Mouse (Mus musculus) midbrain, embryonic 10.5 days (tissue): ENCODE measurements around the gene AU040320. TPM values are rescaled to one million over a fixed set of nuclear protein-coding genes. Genes with fewer than 3 reads are reported as not detected.

ENCODE experiments used
- DNase-seq: peaks from one replicate; pipeline ENCODE4 v3.0.0-alpha.2; 2017; ENCODE audit warnings: low spot score
- H3K27ac ChIP-seq: fragments of 300-500 bp; sonication (generic); replicated peaks from 2 replicates; pipeline ENCODE4 v1.5.1; 2016; ENCODE audit warnings: mild to moderate bottlenecking
- H3K27me3 ChIP-seq: fragments of 300-500 bp; sonication (generic); 2 replicates; pipeline ENCODE4 v1.6.1; 2016; ENCODE audit warnings: low read depth, mild to moderate bottlenecking; ENCODE audit not compliant: poor library complexity, severe bottlenecking
- H3K36me3 ChIP-seq: fragments of 300-500 bp; sonication (generic); 2 replicates; pipeline ENCODE4 v1.6.1; 2016; ENCODE audit warnings: mild to moderate bottlenecking, moderate library complexity
- H3K4me1 ChIP-seq: fragments of 300-500 bp; sonication (generic); 2 replicates; pipeline ENCODE4 v1.6.1; 2016
- H3K4me3 ChIP-seq: fragments of 300-500 bp; sonication (generic); 2 replicates; pipeline ENCODE4 v1.5.1; 2016; ENCODE audit warnings: mild to moderate bottlenecking, moderate library complexity
- H3K9me3 ChIP-seq: fragments of 300-500 bp; sonication (generic); replicated peaks from 2 replicates; pipeline ENCODE4 v1.6.1; 2016; ENCODE audit warnings: mild to moderate bottlenecking
- WGBS: fragments of 180-500 bp; shearing (Covaris S2); methylation state at CpG from one replicate; pipeline ENCODE4 v1.1.7; 2016; 5-methylcytosine and 5-hydroxymethylcytosine counted together
- polyA plus RNA-seq: library from polyadenylated mRNA; unstranded; fragments of >200 nt; fragmentation: Nextera tagmentation; extraction: Ambion mirVana; gene quantifications from 2 replicates; pipeline ENCODE4 v1.2.1, GENCODE M21; 2016

Gene AU040320
- polyA plus RNA-seq, 1 experiment from 2014 or later = 24.4 TPM

DNA sequence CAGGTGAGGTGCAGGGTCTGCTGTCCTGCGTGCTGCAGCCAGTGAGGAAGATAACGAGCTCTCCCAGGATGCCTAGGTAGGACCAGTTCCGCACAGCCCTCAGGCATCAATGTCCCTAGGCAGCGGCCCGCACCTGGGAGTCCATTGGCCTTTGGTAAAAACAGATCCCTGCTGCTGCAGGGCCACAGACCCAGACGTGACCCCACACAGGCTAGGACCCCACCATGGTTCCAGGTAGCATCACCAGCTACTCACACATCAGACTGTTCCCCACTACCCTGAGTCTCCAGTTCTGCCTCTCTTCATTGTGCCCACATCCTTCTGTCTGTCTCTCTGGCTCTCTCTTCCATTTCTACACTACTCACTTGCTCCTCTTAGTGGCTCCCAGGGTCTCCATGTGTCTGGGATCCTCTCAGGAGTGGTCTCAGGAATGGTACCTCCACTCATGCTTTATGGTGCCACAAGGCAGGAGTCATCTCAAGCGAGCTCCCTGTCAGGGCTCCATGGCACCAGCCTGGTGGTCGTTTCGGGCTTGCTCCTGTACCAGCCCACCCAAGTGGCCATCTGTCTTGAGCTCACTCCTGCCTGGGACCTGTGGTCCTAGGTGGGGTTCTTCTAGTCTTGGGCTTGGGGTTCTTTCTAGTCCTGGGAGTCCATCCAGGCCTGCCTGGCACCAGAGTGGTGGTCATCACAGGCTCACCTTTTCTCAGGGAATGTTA, 107.1 kb downstream of the AU040320 start:
- DNase-seq = no peak
- Histone ChIP-seq H3K36me3 (peaks cover 78% of the 10 kb centered on the region), H3K9me3 (no peaks in the 10 kb centered on the region), H3K27me3 (no peaks in the 10 kb centered on the region), H3K4me3 (no peak overlapping the region), H3K27ac (no peak overlapping the region), H3K4me1 (no peaks in the 10 kb centered on the region)
- WGBS = 92% methylated on average over 9 of the region's 9 CpGs

DNA sequence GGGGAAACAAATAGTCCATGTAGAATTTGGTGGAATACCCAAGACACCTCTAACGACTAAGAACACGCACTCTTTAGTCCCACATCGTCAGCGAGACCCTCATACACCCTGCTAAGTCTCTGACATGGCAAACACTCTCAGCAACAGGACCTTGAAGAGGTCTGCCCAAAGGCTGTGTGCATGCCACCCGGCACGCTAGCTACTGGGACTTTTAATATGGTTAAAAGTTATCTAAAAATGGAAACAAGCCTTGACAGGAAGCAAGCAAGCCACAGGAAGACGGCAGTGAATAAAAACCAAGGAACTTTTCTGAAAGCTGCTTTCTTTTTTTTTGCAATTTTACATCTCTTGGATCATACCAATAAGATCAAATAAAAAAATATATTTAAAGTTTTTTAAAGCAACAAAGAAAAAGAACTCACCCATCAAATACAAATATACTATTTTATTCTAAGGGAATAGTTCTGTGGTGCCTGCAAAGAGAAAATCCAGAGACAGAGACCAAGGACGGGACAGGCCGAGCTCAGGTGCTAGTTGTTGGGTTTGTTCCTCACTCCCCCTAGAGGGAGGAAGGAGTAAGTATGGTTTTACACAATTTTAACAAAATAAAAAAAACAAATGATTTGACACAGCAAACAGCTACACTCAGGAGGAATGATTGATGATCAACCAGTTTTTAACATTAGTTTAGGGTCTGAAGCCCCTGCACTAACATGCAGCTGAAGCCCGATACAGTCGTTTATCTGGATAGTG, 108.3 kb downstream of the AU040320 start:
- Histone ChIP-seq H3K27me3 (no peaks in the 10 kb centered on the region), H3K4me1 (no peaks in the 10 kb centered on the region), H3K9me3 (no peaks in the 10 kb centered on the region), H3K36me3 (peaks cover 78% of the 10 kb centered on the region), H3K4me3 (no peak overlapping the region), H3K27ac (no peak overlapping the region)
- WGBS = 89% methylated on average over 11 of the region's 11 CpGs
- DNase-seq = no peak

DNA sequence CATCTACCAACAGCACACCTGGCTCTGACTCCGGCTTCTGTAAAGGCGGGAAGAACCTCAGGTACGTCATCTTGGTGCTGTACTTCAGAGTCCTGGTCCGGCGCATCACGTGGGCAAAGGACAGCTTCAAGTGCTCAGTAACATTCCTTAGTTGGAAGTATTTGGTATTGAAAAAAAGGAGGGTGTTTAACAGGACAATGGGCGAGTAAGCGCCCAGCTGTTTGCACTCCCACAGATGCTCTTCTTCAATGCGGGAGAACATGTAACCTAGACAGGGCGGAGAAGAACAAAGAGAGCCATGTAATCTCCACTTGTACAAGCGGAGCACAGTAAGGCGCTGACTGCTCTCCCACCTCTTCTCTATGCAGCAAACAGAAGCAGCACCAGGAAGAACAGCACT, 115.4 kb downstream of the AU040320 start:
- WGBS = 94% methylated on average over 12 of the region's 12 CpGs
- Histone ChIP-seq H3K36me3 (peaks cover 92% of the 10 kb centered on the region), H3K9me3 (no peaks in the 10 kb centered on the region), H3K4me1 (no peaks in the 10 kb centered on the region), H3K27ac (no peak overlapping the region), H3K4me3 (no peak overlapping the region), H3K27me3 (no peaks in the 10 kb centered on the region)
- DNase-seq = no peak

DNA sequence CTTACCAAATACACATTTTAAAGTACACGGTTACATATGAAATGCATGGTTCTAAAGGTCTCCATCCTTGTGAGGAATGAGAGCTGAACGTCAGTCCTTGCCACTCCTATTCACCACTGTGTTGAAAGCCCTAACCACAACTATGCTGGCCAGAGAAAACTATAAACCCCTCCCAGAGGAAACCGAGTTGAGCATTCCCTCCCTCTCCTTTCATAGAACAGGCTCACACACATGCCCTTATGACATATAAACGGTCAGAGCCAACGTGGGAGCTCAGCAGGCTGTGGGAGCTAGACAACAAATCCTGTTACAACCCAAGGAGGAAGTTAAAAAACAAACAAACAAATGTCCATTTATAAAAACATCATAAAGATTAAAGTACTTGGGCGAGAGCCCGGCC, 119.4 kb downstream of the AU040320 start:
- H3K36me3 ChIP-seq = peaks cover 91% of the 10 kb centered on the region
- WGBS = 83% methylated on average over 7 of the region's 7 CpGs

GRCm38 (mm10) chr4:126879560-126880275, 126.4 kb downstream of the AU040320 start:
- no peak overlapping the region for H3K27ac ChIP-seq
- no peaks in the 10 kb centered on the region for H3K4me1 ChIP-seq
- no peak overlapping the region for H3K4me3 ChIP-seq
- H3K9me3 ChIP-seq = no peaks in the 10 kb centered on the region
- peaks cover 87% of the 10 kb centered on the region for H3K36me3 ChIP-seq
- no peak for DNase-seq
- no peaks in the 10 kb centered on the region for H3K27me3 ChIP-seq
- 93% methylated on average over 5 of the region's 5 CpGs for WGBS

More for the DNA sequence above, 119.4 kb downstream of the AU040320 start:
- H3K9me3 ChIP-seq = no peaks in the 10 kb centered on the region
- no peak overlapping the region for H3K4me3 ChIP-seq
- H3K27ac ChIP-seq = no peak overlapping the region
- no peaks in the 10 kb centered on the region for H3K27me3 ChIP-seq
- DNase-seq = no peak
- no peaks in the 10 kb centered on the region for H3K4me1 ChIP-seq

DNA sequence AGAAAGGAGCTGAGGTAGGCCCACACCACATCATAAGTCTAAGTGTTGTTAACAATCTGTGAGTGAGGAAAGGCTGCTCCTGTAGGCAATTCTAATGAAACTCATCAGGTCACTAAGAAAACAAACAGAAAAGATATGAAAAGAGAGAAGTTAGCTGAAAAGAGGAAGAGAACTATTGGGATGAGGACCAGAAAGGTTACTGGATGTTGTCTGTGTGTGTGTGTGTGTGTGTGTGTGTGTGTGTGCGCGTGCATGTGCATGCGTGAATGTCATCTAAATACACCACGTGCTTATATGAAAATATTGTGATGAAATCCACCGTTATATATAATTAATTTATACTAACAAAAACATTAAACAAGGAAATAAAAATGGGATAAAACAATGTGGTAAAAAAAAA, 130.3 kb downstream of the AU040320 start:
- Histone ChIP-seq H3K27me3 (no peaks in the 10 kb centered on the region), H3K27ac (no peak overlapping the region), H3K4me3 (no peak overlapping the region), H3K36me3 (peaks cover 72% of the 10 kb centered on the region), H3K9me3 (no peaks in the 10 kb centered on the region), H3K4me1 (no peaks in the 10 kb centered on the region)
- DNase-seq = no peak
- 99% methylated on average over 5 of the region's 5 CpGs for WGBS

- Histone ChIP-seq H3K27ac (no peak overlapping the region), H3K27me3 (no peaks in the 10 kb centered on the region), H3K4me1 (no peaks in the 10 kb centered on the region), H3K36me3 (peaks cover 72% of the 10 kb centered on the region), H3K9me3 (no peaks in the 10 kb centered on the region), H3K4me3 (no peak overlapping the region)
- DNase-seq = no peak
- WGBS = 62% methylated on average over 1 of the region's 1 CpGs
These were observed 132.6 kb downstream of the AU040320 start for GRCm38 (mm10) chr4:126885953-126886352.

- H3K9me3 ChIP-seq = no peaks in the 10 kb centered on the region
- H3K27ac ChIP-seq = no peak overlapping the region
- peaks cover 86% of the 10 kb centered on the region for H3K36me3 ChIP-seq
- no peak overlapping the region for H3K4me3 ChIP-seq
- H3K27me3 ChIP-seq = no peaks in the 10 kb centered on the region
- no peaks in the 10 kb centered on the region for H3K4me1 ChIP-seq
- DNase-seq = no peak
- WGBS = 91% methylated on average over 8 of the region's 8 CpGs
These were observed 136.5 kb downstream of the AU040320 start for GRCm38 (mm10) chr4:126889879-126890278.

Other genes starting within 250 kb of the AU040320 start
- 2.3 and 2.8 TPM in 2 replicates for gene Ago4, start 220.1 kb upstream of the AU040320 start, polyA plus RNA-seq
- gene Clspn, start 196.6 kb upstream of the AU040320 start, polyA plus RNA-seq = 55.3 and 55.8 TPM in 2 replicates
- 1.0 and 1.4 TPM in 2 replicates for gene 5730409E04Rik, start 143.7 kb upstream of the AU040320 start, polyA plus RNA-seq
- gene Psmb2, start 75.9 kb upstream of the AU040320 start, polyA plus RNA-seq = 591 and 610 TPM in 2 replicates
- 0.25 and 0.65 TPM in 2 replicates for gene Tfap2e, start 17.3 kb upstream of the AU040320 start, polyA plus RNA-seq
- 33.5 and 38.1 TPM in 2 replicates for gene Ncdn, start 106 bp upstream of the AU040320 start, polyA plus RNA-seq
- 25.1 and 27.2 TPM in 2 replicates for gene Zmym4, start 214.6 kb downstream of the AU040320 start, polyA plus RNA-seq